Mouse (Mus musculus): ENCODE measurements around the gene Tbx1. TPM values are rescaled to one million over a fixed set of nuclear protein-coding genes. Genes with fewer than 3 reads are reported as not detected.
A peak's percentile ranks its signal among the peaks of the same experiment; 100 is the strongest.

Gene Tbx1
- polyA plus RNA-seq, 1 experiment from 2014 or later, result 6.4 TPM

- H3K27me3 ChIP-seq, result peaks cover 21% of the 10 kb centered on the region
- peaks cover 55% of the 10 kb centered on the region for H3K4me1 ChIP-seq
- peak overlapping the region; percentile 77 for H3K4me2 ChIP-seq
- H3K36me3 ChIP-seq, result peaks cover 13% of the 10 kb centered on the region
- no peak for ATAC-seq (ENCODE audit: insufficient number of reproducible peaks, low FRiP score, low TSS enrichment, low read depth)
- H3K27ac ChIP-seq, result peak overlapping the region; percentile 40
- H3K4me3 ChIP-seq, result peak overlapping the region; percentile 76
- H3K9ac ChIP-seq, result peak overlapping the region; percentile 81
- H3K9me3 ChIP-seq, result no peaks in the 10 kb centered on the region
- WGBS, result 21% methylated on average over 2 of the region's 2 CpGs
These were observed 38.5 kb upstream of the Tbx1 start for GRCm38 (mm10) chr16:18628948-18629340.

- Histone ChIP-seq H3K27ac (peak overlapping the region; percentile 40), H3K27me3 (peaks cover 27% of the 10 kb centered on the region), H3K4me2 (peak overlapping the region; percentile 77), H3K36me3 (peaks cover 19% of the 10 kb centered on the region), H3K4me1 (peaks cover 52% of the 10 kb centered on the region), H3K9me3 (no peaks in the 10 kb centered on the region), H3K4me3 (peak overlapping the region; percentile 76), H3K9ac (peak overlapping the region; percentile 81; the same call in 1 of the 2 replicates)
- 63% methylated on average over 7 of the region's 7 CpGs for WGBS
- ATAC-seq (ENCODE audit: insufficient number of reproducible peaks, low FRiP score, low TSS enrichment, low read depth), result no peak
These were observed 37.9 kb upstream of the Tbx1 start for GRCm38 (mm10) chr16:18628206-18628947.

GRCm38 (mm10) chr16:18627163-18627562, 36.7 kb upstream of the Tbx1 start:
- H3K4me2 ChIP-seq, result peak overlapping the region; percentile 85
- no peak overlapping the region for H3K9ac ChIP-seq
- no peak for ATAC-seq (ENCODE audit: insufficient number of reproducible peaks, low FRiP score, low TSS enrichment, low read depth)
- peaks cover 50% of the 10 kb centered on the region for H3K4me1 ChIP-seq
- WGBS, result 38% methylated on average over 3 of the region's 3 CpGs
- peaks cover 39% of the 10 kb centered on the region for H3K27me3 ChIP-seq
- peaks cover 31% of the 10 kb centered on the region for H3K36me3 ChIP-seq
- H3K9me3 ChIP-seq, result no peaks in the 10 kb centered on the region
- H3K27ac ChIP-seq, result no peak overlapping the region
- H3K4me3 ChIP-seq, result peak overlapping the region; percentile 53; the same call in 1 of the 2 replicates

GRCm38 (mm10) chr16:18626376-18626878, 36.0 kb upstream of the Tbx1 start, which contains the start of gene Gm49601:
Gene Gm49601 (minus strand): TSS chr16:18626427.
- ATAC-seq (ENCODE audit: insufficient number of reproducible peaks, low FRiP score, low TSS enrichment, low read depth), result peak; percentile 20; the same call in 1 of the 2 replicates
- peak within 1 kb of the TSS; percentile 85 for H3K4me2 ChIP-seq
- peak within 1 kb of the TSS; percentile 47 for H3K9ac ChIP-seq
- H3K27me3 ChIP-seq, result peaks cover 47% of the 10 kb centered on the region
- no peaks in the 10 kb centered on the region for H3K9me3 ChIP-seq
- peaks cover 31% of the 10 kb centered on the region for H3K36me3 ChIP-seq
- under 1% methylated on average over 63 of the region's 65 CpGs for WGBS
- H3K27ac ChIP-seq, result no peak within 1 kb of the TSS
- H3K4me3 ChIP-seq, result peak within 1 kb of the TSS; percentile 53
- peaks cover 57% of the 10 kb centered on the region for H3K4me1 ChIP-seq

- peak overlapping the region; percentile 53 for H3K4me3 ChIP-seq
- H3K4me1 ChIP-seq, result peaks cover 59% of the 10 kb centered on the region
- no peak overlapping the region for H3K27ac ChIP-seq
- H3K27me3 ChIP-seq, result peaks cover 52% of the 10 kb centered on the region
- peak overlapping the region; percentile 85 for H3K4me2 ChIP-seq
- peak overlapping the region; percentile 47 for H3K9ac ChIP-seq
- ATAC-seq (ENCODE audit: insufficient number of reproducible peaks, low FRiP score, low TSS enrichment, low read depth), result 0 out of 2 replicates have a peak, but pooled peaks have one; percentile 1
- 19% methylated on average over 26 of the region's 26 CpGs for WGBS
- peaks cover 31% of the 10 kb centered on the region for H3K36me3 ChIP-seq
- H3K9me3 ChIP-seq, result no peaks in the 10 kb centered on the region
These were observed 35.4 kb upstream of the Tbx1 start for GRCm38 (mm10) chr16:18625791-18626311.

GRCm38 (mm10) chr16:18625097-18625496, 34.6 kb upstream of the Tbx1 start:
- Histone ChIP-seq H3K4me3 (no peak overlapping the region), H3K9me3 (no peaks in the 10 kb centered on the region), H3K4me2 (no peak overlapping the region), H3K36me3 (peaks cover 31% of the 10 kb centered on the region), H3K27me3 (peaks cover 60% of the 10 kb centered on the region), H3K4me1 (peaks cover 61% of the 10 kb centered on the region), H3K27ac (no peak overlapping the region), H3K9ac (no peak overlapping the region)
- 67% methylated on average over 14 of the region's 14 CpGs for WGBS
- ATAC-seq (ENCODE audit: insufficient number of reproducible peaks, low FRiP score, low TSS enrichment, low read depth), result no peak

- ATAC-seq (ENCODE audit: insufficient number of reproducible peaks, low FRiP score, low TSS enrichment, low read depth), result no peak
- Histone ChIP-seq H3K4me3 (no peak overlapping the region), H3K4me1 (peaks cover 58% of the 10 kb centered on the region), H3K9me3 (no peaks in the 10 kb centered on the region), H3K27me3 (peaks cover 64% of the 10 kb centered on the region), H3K27ac (no peak overlapping the region), H3K36me3 (peaks cover 31% of the 10 kb centered on the region), H3K4me2 (no peak overlapping the region), H3K9ac (no peak overlapping the region)
- 62% methylated on average over 15 of the region's 15 CpGs for WGBS
These were observed 34.2 kb upstream of the Tbx1 start for GRCm38 (mm10) chr16:18624641-18625040.

- no peak overlapping the region for H3K9ac ChIP-seq
- no peaks in the 10 kb centered on the region for H3K9me3 ChIP-seq
- peaks cover 31% of the 10 kb centered on the region for H3K36me3 ChIP-seq
- H3K4me2 ChIP-seq, result no peak overlapping the region
- WGBS, result 65% methylated on average over 15 of the region's 15 CpGs
- no peak for ATAC-seq (ENCODE audit: insufficient number of reproducible peaks, low FRiP score, low TSS enrichment, low read depth)
- H3K27ac ChIP-seq, result no peak overlapping the region
- peaks cover 71% of the 10 kb centered on the region for H3K27me3 ChIP-seq
- peaks cover 54% of the 10 kb centered on the region for H3K4me1 ChIP-seq
- no peak overlapping the region for H3K4me3 ChIP-seq
These were observed 33.5 kb upstream of the Tbx1 start for GRCm38 (mm10) chr16:18623751-18624540.

- Histone ChIP-seq H3K4me1 (peaks cover 46% of the 10 kb centered on the region), H3K4me3 (no peak overlapping the region), H3K27me3 (peaks cover 79% of the 10 kb centered on the region), H3K36me3 (peaks cover 31% of the 10 kb centered on the region), H3K9ac (no peak overlapping the region), H3K27ac (no peak overlapping the region), H3K4me2 (no peak overlapping the region), H3K9me3 (no peaks in the 10 kb centered on the region)
- ATAC-seq (ENCODE audit: insufficient number of reproducible peaks, low FRiP score, low TSS enrichment, low read depth), result no peak
- WGBS, result 62% methylated on average over 29 of the region's 29 CpGs
These were observed 32.7 kb upstream of the Tbx1 start for GRCm38 (mm10) chr16:18622916-18623750.

- WGBS, result 32% methylated on average over 17 of the region's 17 CpGs
- Histone ChIP-seq H3K27ac (no peak within 1 kb of the TSS), H3K4me1 (peaks cover 41% of the 10 kb centered on the region), H3K9ac (0 out of 2 replicates have a peak within 1 kb of the TSS, but pooled peaks have one; percentile 39), H3K4me3 (peak within 1 kb of the TSS; percentile 52), H3K27me3 (peaks cover 84% of the 10 kb centered on the region), H3K4me2 (peak within 1 kb of the TSS; percentile 97), H3K36me3 (peaks cover 31% of the 10 kb centered on the region), H3K9me3 (no peaks in the 10 kb centered on the region)
- no peak for ATAC-seq (ENCODE audit: insufficient number of reproducible peaks, low FRiP score, low TSS enrichment, low read depth)
These were observed 31.5 kb upstream of the Tbx1 start, which contains the start of gene Gp1bb for GRCm38 (mm10) chr16:18622019-18622418. Gene Gp1bb (minus strand): TSS chr16:18622403.

All from limb, embryonic 15.5 days (tissue).